Mouse (Mus musculus): ENCODE measurements around the gene Kmt2b.

GRCm38 (mm10) chr7:30559443-30559954 is 29.0 kb downstream of the Kmt2b start, which contains the start of gene Lin37:
- peak; percentile 62; the same call in 1 of the 2 replicates for TF ChIP-seq POLR2A (IDR thresholded peaks at IDR 0.05; ENCODE audit: borderline replicate concordance, control insufficient read depth, low read depth, low read length)
- TF ChIP-seq CTCF (IDR thresholded peaks at IDR 0.05; ENCODE audit: control insufficient read depth, insufficient read depth, low read length), result no peak
